Mouse (Mus musculus): ENCODE results near the gene Haus6.
A peak's percentile ranks its signal among the peaks of the same experiment; 100 is the strongest.

Haus6 gene

GRCm38 (mm10) chr4:86574939-86575282 lies 36.9 kb downstream of the Haus6 start:
- DNase-seq: no peak

- DNase-seq: no peak
These were observed 50.8 kb downstream of the Haus6 start for GRCm38 (mm10) chr4:86561061-86561460.

- peak; percentile 9 for DNase-seq
These were observed 52.8 kb downstream of the Haus6 start for GRCm38 (mm10) chr4:86559006-86559405.

GRCm38 (mm10) chr4:86558228-86558627 lies 53.6 kb downstream of the Haus6 start, which contains the start of gene Saxo1:
Gene Saxo1 (minus strand): TSS chr4:86558328.
- DNase-seq: no peak

GRCm38 (mm10) chr4:86557371-86557770 lies 54.5 kb downstream of the Haus6 start:
- DNase-seq: no peak

- peak; percentile 42 for DNase-seq
These were observed 56.7 kb downstream of the Haus6 start for GRCm38 (mm10) chr4:86555035-86555707.

GRCm38 (mm10) chr4:86548332-86548731 lies 63.5 kb downstream of the Haus6 start:
- peak; percentile 42 for DNase-seq

- DNase-seq: no peak
These were observed 66.2 kb downstream of the Haus6 start for GRCm38 (mm10) chr4:86545615-86546014.

- no peak for DNase-seq
These were observed 67.9 kb downstream of the Haus6 start for GRCm38 (mm10) chr4:86543999-86544398.

GRCm38 (mm10) chr4:86541573-86541972 lies 70.3 kb downstream of the Haus6 start:
- DNase-seq: no peak

GRCm38 (mm10) chr4:86538936-86539335 lies 72.9 kb downstream of the Haus6 start:
- no peak for DNase-seq

GRCm38 (mm10) chr4:86537972-86538371 lies 73.9 kb downstream of the Haus6 start:
- DNase-seq: peak; percentile 66

GRCm38 (mm10) chr4:86534091-86534481 lies 77.8 kb downstream of the Haus6 start:
- DNase-seq: no peak

- no peak for DNase-seq
These were observed 78.3 kb downstream of the Haus6 start for GRCm38 (mm10) chr4:86533406-86534090.

- DNase-seq: no peak
These were observed 82.7 kb downstream of the Haus6 start for GRCm38 (mm10) chr4:86529161-86529560.

Measured in lung, postnatal 36 days (tissue).